Mouse (Mus musculus) frontal cortex, adult 2 months (tissue): ENCODE measurements at regions not wholly inside any gene's neighbourhood (a gene's known extent, or its start where the extent isn't known, plus 50 kb on each side); places are given as distances from the start of the nearest gene placed in this dataset.

Experiments used
- DNase-seq, 2 experiments: peaks; one replicate each; pipeline ENCODE4 v3.0.0; 2022; ENCODE audit warnings: low spot score in 1 of 2; ENCODE audit errors: extremely low spot score in 1 of 2

GRCm38 (mm10) chr10:43634371-43635080 is 56.4 kb downstream of the Cd24a start:
- DNase-seq: no peak

GRCm38 (mm10) chr10:43641169-43641945 is 63.3 kb downstream of the Cd24a start:
- DNase-seq: no peak

GRCm38 (mm10) chr10:43646326-43646725 is 68.2 kb downstream of the Cd24a start:
- DNase-seq: no peak

- DNase-seq: no peak
Measured at GRCm38 (mm10) chr10:43646965-43647364, 68.9 kb downstream of the Cd24a start.

GRCm38 (mm10) chr10:43648186-43648585 is 70.1 kb downstream of the Cd24a start:
- no peak for DNase-seq

- DNase-seq: no peak
Measured at GRCm38 (mm10) chr10:43648815-43649447, 70.8 kb downstream of the Cd24a start.

- DNase-seq: no peak
Measured at GRCm38 (mm10) chr10:43650449-43650848, 72.4 kb downstream of the Cd24a start.

GRCm38 (mm10) chr10:43651505-43651904 is 73.4 kb downstream of the Cd24a start:
- no peak for DNase-seq

GRCm38 (mm10) chr10:43651915-43652314 is 73.8 kb downstream of the Cd24a start:
- no peak for DNase-seq

GRCm38 (mm10) chr10:43655082-43655671 is 77.1 kb downstream of the Cd24a start:
- DNase-seq: no peak

GRCm38 (mm10) chr10:43655680-43656079 is 77.6 kb downstream of the Cd24a start:
- DNase-seq: no peak

- DNase-seq: no peak
Measured at GRCm38 (mm10) chr10:43656207-43656606, 78.1 kb downstream of the Cd24a start.

GRCm38 (mm10) chr10:43657501-43658225 is 79.6 kb downstream of the Cd24a start:
- peak in 1 of 2 experiments; percentile 16 for DNase-seq

- no peak for DNase-seq
Measured at GRCm38 (mm10) chr10:43658226-43658593, 80.1 kb downstream of the Cd24a start.

GRCm38 (mm10) chr10:43664844-43665243 is 86.8 kb downstream of the Cd24a start:
- no peak for DNase-seq

- DNase-seq: no peak
Measured at GRCm38 (mm10) chr10:43666262-43667085, 88.4 kb downstream of the Cd24a start.

GRCm38 (mm10) chr10:43667086-43667690 is 89.1 kb downstream of the Cd24a start:
- no peak for DNase-seq

- DNase-seq: peak in 1 of 2 experiments; percentile 23
Measured at GRCm38 (mm10) chr10:43667732-43668247, 89.7 kb downstream of the Cd24a start.

- no peak for DNase-seq
Measured at GRCm38 (mm10) chr10:43669471-43669870, 91.4 kb downstream of the Cd24a start.
